Mouse (Mus musculus) ES-E14 (cell line): Measurements from ENCODE around the gene Lamc3. TPM values are rescaled to one million over a fixed set of nuclear protein-coding genes. Genes with fewer than 3 reads are reported as not detected.

Experiments used
- DNase-seq: peaks from one replicate; pipeline ENCODE4 v3.0.0-alpha.2; 2013; ENCODE audit warnings: low read depth, low spot score
- H3K27ac ChIP-seq: 2 replicates; pipeline ENCODE4 v1.5.1; 2012; ENCODE audit warnings: low read depth, mild to moderate bottlenecking, low read length, moderate library complexity, mixed read lengths; ENCODE audit not compliant: poor library complexity, insufficient read depth, severe bottlenecking
- H3K36me3 ChIP-seq: 2 replicates; pipeline ENCODE4 v1.6.1; 2012; ENCODE audit warnings: mild to moderate bottlenecking, low read length, moderate library complexity, mixed read lengths; ENCODE audit not compliant: control insufficient read depth, poor library complexity, insufficient read depth, severe bottlenecking
- H3K4me1 ChIP-seq, 2 experiments: fragments of 150-350 bp in 1 of 2; sonication (generic) in 1 of 2; 2 replicates each; pipeline ENCODE4 v1.6.1; 2012; ENCODE audit warnings: low read length in 2 of 2, mild to moderate bottlenecking in 1 of 2, mixed read lengths in 1 of 2; ENCODE audit not compliant: control insufficient read depth in 2 of 2, insufficient read depth in 2 of 2, poor library complexity in 1 of 2
- H3K4me3 ChIP-seq, 2 experiments: fragments of 150-350 bp in 1 of 2; sonication (generic) in 1 of 2; 2 replicates each; pipeline ENCODE4 v1.5.1; 2012; ENCODE audit warnings: low read length in 2 of 2, low read depth in 1 of 2, mild to moderate bottlenecking in 1 of 2, mixed read lengths in 1 of 2; ENCODE audit not compliant: insufficient read depth in 1 of 2, poor library complexity in 1 of 2, severe bottlenecking in 1 of 2
- H3K9ac ChIP-seq: 2 replicates; pipeline ENCODE4 v1.6.1; 2012; ENCODE audit warnings: low read depth, mild to moderate bottlenecking, low read length, mixed read lengths; ENCODE audit not compliant: poor library complexity, insufficient read depth, severe bottlenecking
- H3K9me3 ChIP-seq: fragments of 150-350 bp; sonication (generic); 2 replicates; pipeline ENCODE4 v1.6.1; 2012; ENCODE audit warnings: low read depth, mild to moderate bottlenecking, low read length; ENCODE audit not compliant: control insufficient read depth, insufficient read depth
- CHD2 ChIP-seq: IDR thresholded peaks from 2 replicates; pipeline ENCODE4 v1.6.1; 2014; ENCODE audit warnings: mild to moderate bottlenecking, low read depth, low read length, inconsistent platforms
- HCFC1 ChIP-seq: IDR thresholded peaks from 2 replicates; pipeline ENCODE4 v1.6.1; 2012; ENCODE audit warnings: low read length, inconsistent platforms, borderline replicate concordance; ENCODE audit not compliant: insufficient read depth
- MAFK ChIP-seq: IDR thresholded peaks from 2 replicates; pipeline ENCODE4 v1.6.1; 2014; ENCODE audit warnings: mild to moderate bottlenecking, low read depth, low read length, inconsistent platforms; ENCODE audit not compliant: insufficient read depth
- ZC3H11A ChIP-seq: IDR thresholded peaks from 2 replicates; pipeline ENCODE4 v1.6.1; 2012; ENCODE audit warnings: low read depth, mild to moderate bottlenecking, inconsistent platforms, low read length, borderline replicate concordance
- ZNF384 ChIP-seq: IDR thresholded peaks from 2 replicates; pipeline ENCODE4 v1.6.1; 2012; ENCODE audit warnings: low read depth, low read length, inconsistent platforms
- in situ Hi-C, 2 experiments: fragments of 600-800 bp; cut with MboI; formaldehyde crosslinking; loops; one replicate each; pipeline ENCODE4 v1.15.1; 2025; ENCODE audit warnings: low sequenced_read_pairs in 2 of 2, inconsistent platforms in 1 of 2; ENCODE audit not compliant: unreplicated experiment in 2 of 2
- total RNA-seq: library from RNA; depleted of rRNA; stranded (reverse); fragments of 300-350 nt; gene quantifications from 2 replicates; pipeline ENCODE4 v1.2.3, GENCODE M21; 2012

Gene Lamc3
- total RNA-seq, 1 experiment = 0.18 TPM

GRCm38 (mm10) chr2:31948801-31949200, 61.7 kb downstream of the Lamc3 start:
- Histone ChIP-seq H3K36me3 (peaks cover 2% of the 10 kb centered on the region; the same call in 1 of the 2 replicates), H3K4me1 (peaks cover 0 to 3% of the 10 kb centered on the region in 2 experiments; a peak in 1 of 4 replicates), H3K9ac (no peak overlapping the region), H3K9me3 (no peaks in the 10 kb centered on the region), H3K4me3 (no peak overlapping the region), H3K27ac (no peak overlapping the region)
- TF ChIP-seq HCFC1 (no peak), ZC3H11A (no peak), MAFK (no peak), CHD2 (no peak), ZNF384 (no peak)
- in situ Hi-C loops = no loop called here
- DNase-seq = no peak

- Histone ChIP-seq H3K9ac (peak within 1 kb of the TSS; percentile 73), H3K4me1 (peaks cover 0 to 3% of the 10 kb centered on the region in 2 experiments; a peak in 1 of 4 replicates), H3K36me3 (peaks cover 2% of the 10 kb centered on the region; the same call in 1 of the 2 replicates), H3K4me3 (peak within 1 kb of the TSS; percentile 78 to 82), H3K9me3 (no peaks in the 10 kb centered on the region), H3K27ac (no peak within 1 kb of the TSS)
- TF ChIP-seq MAFK (no peak), ZC3H11A (no peak)
- in situ Hi-C loops = no loop called here
- peak; percentile 45 for DNase-seq
Measured at GRCm38 (mm10) chr2:31950058-31950871, 63.2 kb downstream of the Lamc3 start, which contains the start of gene Aif1l. TSS of gene Aif1l (plus strand) at chr2:31950139.

GRCm38 (mm10) chr2:31950966-31951365, 63.9 kb downstream of the Lamc3 start:
- no peak overlapping the region for H3K27ac ChIP-seq
- DNase-seq = no peak
- no peak for TF ChIP-seq ZNF384
- no peak for TF ChIP-seq HCFC1
- no peak for TF ChIP-seq CHD2
- TF ChIP-seq MAFK = no peak
- no peak for TF ChIP-seq ZC3H11A
- H3K36me3 ChIP-seq = peaks cover 2% of the 10 kb centered on the region; the same call in 1 of the 2 replicates
- no peaks in the 10 kb centered on the region for H3K9me3 ChIP-seq
- H3K4me1 ChIP-seq = peaks cover 0 to 6% of the 10 kb centered on the region in 2 experiments; a peak in 1 of 4 replicates
- in situ Hi-C loops = no loop called here
- peak overlapping the region; percentile 73; the same call in 1 of the 2 replicates for H3K9ac ChIP-seq
- peak overlapping the region; percentile 78 to 82; a peak in 3 of 4 replicates for H3K4me3 ChIP-seq

GRCm38 (mm10) chr2:31952236-31952635, 65.1 kb downstream of the Lamc3 start:
- H3K36me3 ChIP-seq = peaks cover 2% of the 10 kb centered on the region; the same call in 1 of the 2 replicates
- no peaks in the 10 kb centered on the region for H3K9me3 ChIP-seq
- H3K9ac ChIP-seq = no peak overlapping the region
- peaks cover 0 to 12% of the 10 kb centered on the region in 2 experiments; a peak in 2 of 4 replicates for H3K4me1 ChIP-seq
- H3K4me3 ChIP-seq = no peak overlapping the region
- in situ Hi-C loops = no loop called here
- no peak for TF ChIP-seq HCFC1
- TF ChIP-seq MAFK = no peak
- no peak for TF ChIP-seq ZNF384
- TF ChIP-seq ZC3H11A = no peak
- TF ChIP-seq CHD2 = no peak
- DNase-seq = no peak
- no peak overlapping the region for H3K27ac ChIP-seq
